Mouse (Mus musculus) forebrain, embryonic 11.5 days (tissue): ENCODE results near the gene Thra. TPM values are rescaled to one million over a fixed set of nuclear protein-coding genes. Genes with fewer than 3 reads are reported as not detected.
A peak's percentile ranks its signal among the peaks of the same experiment; 100 is the strongest.

ENCODE experiments used
- ATAC-seq: fragments of 200-750 bp; cut with Nextera tagmentation; replicated peaks from 2 replicates; pipeline ENCODE4 v1.8.0; 2017; ENCODE audit warnings: moderate TSS enrichment; ENCODE audit not compliant: low FRiP score
- DNase-seq: peaks from one replicate; pipeline ENCODE4 v3.0.0-alpha.2; 2017; ENCODE audit warnings: low spot score
- H3K27ac ChIP-seq: fragments of 300-500 bp; sonication (generic); 2 replicates; pipeline ENCODE4 v1.5.1; 2014; ENCODE audit warnings: low read depth, low read length
- H3K27me3 ChIP-seq: fragments of 300-500 bp; sonication (generic); 2 replicates; pipeline ENCODE4 v1.6.1; 2014; ENCODE audit warnings: mild to moderate bottlenecking, low read length, mixed read lengths; ENCODE audit not compliant: control insufficient read depth, insufficient read depth
- H3K36me3 ChIP-seq: fragments of 300-500 bp; sonication (generic); 2 replicates; pipeline ENCODE4 v1.6.1; 2014; ENCODE audit warnings: mild to moderate bottlenecking, low read length, moderate library complexity, mixed read lengths; ENCODE audit not compliant: control insufficient read depth, insufficient read depth
- H3K4me1 ChIP-seq: fragments of 300-500 bp; sonication (generic); replicated peaks from 2 replicates; pipeline ENCODE4 v1.6.1; 2014; ENCODE audit warnings: low read length, mixed read lengths; ENCODE audit not compliant: control insufficient read depth, insufficient read depth
- H3K4me2 ChIP-seq: fragments of 300-500 bp; sonication (generic); 2 replicates; pipeline ENCODE4 v1.6.1; 2014; ENCODE audit warnings: low read depth, mild to moderate bottlenecking, low read length, moderate library complexity, mixed read lengths; ENCODE audit not compliant: severe bottlenecking
- H3K4me3 ChIP-seq: fragments of 300-500 bp; sonication (generic); 2 replicates; pipeline ENCODE4 v1.5.1; 2014; ENCODE audit warnings: low read depth, low read length
- H3K9ac ChIP-seq: fragments of 300-500 bp; sonication (generic); 2 replicates; pipeline ENCODE4 v1.6.1; 2014; ENCODE audit warnings: low read length
- H3K9me3 ChIP-seq: fragments of 300-500 bp; sonication (generic); 2 replicates; pipeline ENCODE4 v1.6.1; 2016; ENCODE audit warnings: low read length, mixed read lengths; ENCODE audit not compliant: control insufficient read depth
- WGBS: fragments of 180-500 bp; shearing (Covaris S2); extraction: QIAGEN DNeasy Blood & Tissue Kit; methylation state at CpG from one replicate; pipeline ENCODE4 v1.1.7; 2014; 5-methylcytosine and 5-hydroxymethylcytosine counted together
- polyA plus RNA-seq: library from polyadenylated mRNA; unstranded; fragments of >200 nt; fragmentation: Nextera tagmentation; extraction: Ambion mirVana; gene quantifications from 2 replicates; pipeline ENCODE4 v1.2.1, GENCODE M21; 2014

The Thra gene
- polyA plus RNA-seq, 1 experiment from 2014 or later, result 35.9 TPM

DNA sequence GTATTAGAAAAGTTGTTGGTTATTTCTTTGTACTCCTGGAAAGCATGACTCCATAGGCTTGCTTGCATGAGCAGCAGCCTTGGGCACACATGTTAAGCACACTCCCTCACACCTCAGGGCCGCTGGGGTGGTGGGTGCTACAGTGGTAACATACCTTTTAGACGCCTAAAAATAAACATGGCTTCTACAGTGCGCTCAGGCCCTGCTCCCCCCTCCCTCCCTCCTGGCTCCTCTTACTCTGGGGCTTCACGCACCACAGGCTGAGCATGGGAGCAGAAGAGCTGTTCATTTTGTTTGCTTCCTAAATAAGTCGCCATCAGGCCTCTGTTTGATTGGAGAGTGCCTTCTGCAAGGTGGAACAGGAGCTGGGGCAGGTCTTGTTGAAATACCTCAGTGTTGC is 56.9 kb downstream of the Thra start:
- Histone ChIP-seq H3K4me1 (peaks cover 11% of the 10 kb centered on the region), H3K36me3 (peaks cover 5% of the 10 kb centered on the region; the same call in 1 of the 2 replicates), H3K27me3 (no peaks in the 10 kb centered on the region), H3K9me3 (no peaks in the 10 kb centered on the region), H3K27ac (no peak overlapping the region), H3K4me3 (peak overlapping the region; percentile 100), H3K4me2 (peak overlapping the region; percentile 90), H3K9ac (peak overlapping the region; percentile 100)
- DNase-seq, result no peak
- whole genome bisulfite sequencing, result 16% methylated on average over 5 of the region's 5 CpGs
- ATAC-seq, result no peak

DNA sequence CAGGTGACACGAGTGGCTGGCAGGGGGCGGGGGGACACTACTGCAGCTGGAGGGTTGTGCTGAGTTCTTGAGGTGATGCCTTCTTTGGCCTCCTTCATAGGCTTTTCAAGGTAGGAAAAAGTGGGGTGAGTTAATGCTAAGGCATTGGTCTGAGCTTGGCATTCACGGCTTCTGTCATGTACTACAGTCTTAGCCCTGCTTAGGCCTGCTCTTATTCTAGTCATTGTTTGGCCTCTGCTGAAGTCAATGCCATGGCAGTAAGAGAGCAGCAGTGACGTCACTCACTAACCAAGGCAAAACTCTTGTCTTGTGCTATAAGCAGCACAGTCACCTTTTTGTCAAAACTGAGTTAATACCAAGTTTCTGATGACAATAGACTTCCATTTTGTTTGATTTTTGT is 57.5 kb downstream of the Thra start:
- Histone ChIP-seq H3K9ac (no peak overlapping the region), H3K36me3 (peaks cover 5% of the 10 kb centered on the region; the same call in 1 of the 2 replicates), H3K27me3 (no peaks in the 10 kb centered on the region), H3K27ac (no peak overlapping the region), H3K9me3 (no peaks in the 10 kb centered on the region), H3K4me2 (peak overlapping the region; percentile 90), H3K4me1 (peaks cover 11% of the 10 kb centered on the region), H3K4me3 (peak overlapping the region; percentile 100)
- WGBS, result 53% methylated on average over 4 of the region's 4 CpGs
- DNase-seq, result no peak
- ATAC-seq, result no peak

DNA sequence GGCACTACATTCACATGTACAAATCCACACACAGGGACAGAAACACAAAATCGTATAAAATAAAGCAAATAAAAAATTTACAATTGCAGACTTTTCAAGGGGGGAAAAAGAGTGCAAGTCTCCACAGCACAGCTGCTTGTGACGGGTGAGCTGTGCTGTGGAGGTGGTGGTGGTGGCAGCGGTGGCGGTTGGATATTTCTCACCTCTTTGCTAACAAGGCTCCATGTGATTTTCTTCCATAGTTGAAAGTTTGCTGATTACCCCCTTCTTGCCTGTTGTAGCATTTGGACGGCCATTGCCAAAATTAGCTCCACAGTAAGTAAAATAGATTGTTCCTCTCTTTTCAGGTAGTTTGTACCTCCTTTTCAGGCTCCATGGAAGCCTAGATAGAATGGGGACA is 64.2 kb downstream of the Thra start, which contains the start of gene Casc3:
Casc3 (plus strand) TSS at position 301 of the 400 bp plus-strand sequence.
- DNase-seq, result no peak
- Histone ChIP-seq H3K27me3 (no peaks in the 10 kb centered on the region), H3K36me3 (peaks cover 13% of the 10 kb centered on the region), H3K9ac (no peak within 1 kb of the TSS), H3K4me2 (no peak within 1 kb of the TSS), H3K4me1 (no peaks in the 10 kb centered on the region; the same call in 1 of the 2 replicates), H3K9me3 (no peaks in the 10 kb centered on the region), H3K27ac (no peak within 1 kb of the TSS), H3K4me3 (no peak within 1 kb of the TSS)
- no peak for ATAC-seq
- WGBS, result 93% methylated on average over 5 of the region's 5 CpGs

DNA sequence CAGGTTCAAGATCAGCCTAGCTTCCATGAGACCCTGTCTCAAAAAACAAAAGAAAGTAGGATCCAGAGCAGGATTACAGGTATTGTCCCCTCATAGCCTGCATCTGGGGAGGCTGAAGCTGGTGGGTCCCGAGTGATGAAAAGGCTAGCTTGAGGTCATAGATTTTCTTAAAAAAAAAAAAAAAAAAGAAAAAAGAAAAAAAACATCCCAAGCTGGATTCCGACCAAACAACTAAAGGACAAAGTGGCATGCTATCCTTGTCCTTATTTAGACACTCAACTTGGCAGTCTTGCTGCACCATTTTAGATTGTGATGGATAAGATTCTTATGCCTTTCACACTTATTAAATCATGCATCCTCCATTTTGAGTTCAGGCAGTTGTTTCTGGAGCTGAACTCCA is 68.0 kb downstream of the Thra start:
- H3K27me3 ChIP-seq, result no peaks in the 10 kb centered on the region
- no peak overlapping the region for H3K27ac ChIP-seq
- H3K4me2 ChIP-seq, result no peak overlapping the region
- H3K9ac ChIP-seq, result no peak overlapping the region
- WGBS, result 74% methylated on average over 2 of the region's 2 CpGs
- H3K4me1 ChIP-seq, result peaks cover 3% of the 10 kb centered on the region; the same call in 1 of the 2 replicates
- ATAC-seq (no peak), DNase-seq (no peak)
- no peaks in the 10 kb centered on the region for H3K9me3 ChIP-seq
- no peak overlapping the region for H3K4me3 ChIP-seq
- H3K36me3 ChIP-seq, result peaks cover 8% of the 10 kb centered on the region

DNA sequence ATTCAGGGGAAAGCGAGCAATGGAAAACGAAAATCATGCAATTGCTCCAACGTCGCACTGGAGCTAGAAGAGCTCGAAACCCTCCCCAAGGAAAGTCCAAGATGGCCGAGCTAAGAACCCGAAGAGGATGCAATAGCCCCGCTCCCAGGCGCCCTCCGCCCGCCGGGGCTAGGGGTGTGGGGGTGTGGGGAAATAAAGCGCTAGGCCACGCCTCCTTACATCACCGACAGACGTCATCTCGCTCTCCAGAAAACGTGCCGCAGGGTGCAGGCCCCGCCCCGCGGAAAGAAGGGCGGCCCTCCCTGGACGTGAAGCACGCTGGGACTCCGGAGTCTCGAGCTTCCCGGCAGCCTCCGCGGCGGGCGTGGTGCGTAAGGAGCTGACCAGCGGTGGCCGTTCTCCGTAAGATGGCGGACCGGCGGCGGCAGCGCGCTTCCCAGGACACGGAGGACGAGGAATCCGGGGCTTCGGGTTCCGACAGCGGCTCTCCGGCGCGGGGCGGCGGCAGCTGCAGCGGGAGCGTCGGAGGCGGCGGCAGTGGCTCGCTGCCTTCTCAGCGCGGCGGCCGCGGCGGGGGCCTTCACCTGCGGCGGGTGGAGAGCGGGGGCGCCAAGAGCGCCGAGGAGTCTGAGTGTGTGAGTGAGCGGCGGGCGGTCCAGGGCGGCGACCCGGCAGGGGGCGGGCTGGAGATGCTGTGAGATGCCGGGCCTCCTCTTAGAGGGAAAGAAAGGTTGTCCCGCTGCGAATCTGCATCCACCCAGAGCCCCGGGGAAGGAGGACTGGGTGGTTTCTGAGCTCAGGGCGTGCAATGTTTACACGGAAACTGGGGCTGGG is 69.2 kb downstream of the Thra start:
- H3K4me3 ChIP-seq, result peak overlapping the region; percentile 90
- H3K9ac ChIP-seq, result peak overlapping the region; percentile 93
- peak overlapping the region; percentile 78 for H3K4me2 ChIP-seq
- peaks cover 5% of the 10 kb centered on the region for H3K36me3 ChIP-seq
- under 1% methylated on average over 80 of the region's 84 CpGs for WGBS
- H3K9me3 ChIP-seq, result no peaks in the 10 kb centered on the region
- peak overlapping the region; percentile 95 for H3K27ac ChIP-seq
- peaks cover 3% of the 10 kb centered on the region; the same call in 1 of the 2 replicates for H3K4me1 ChIP-seq
- DNase-seq (peak; percentile 99), ATAC-seq (peak; percentile 99)
- H3K27me3 ChIP-seq, result no peaks in the 10 kb centered on the region

DNA sequence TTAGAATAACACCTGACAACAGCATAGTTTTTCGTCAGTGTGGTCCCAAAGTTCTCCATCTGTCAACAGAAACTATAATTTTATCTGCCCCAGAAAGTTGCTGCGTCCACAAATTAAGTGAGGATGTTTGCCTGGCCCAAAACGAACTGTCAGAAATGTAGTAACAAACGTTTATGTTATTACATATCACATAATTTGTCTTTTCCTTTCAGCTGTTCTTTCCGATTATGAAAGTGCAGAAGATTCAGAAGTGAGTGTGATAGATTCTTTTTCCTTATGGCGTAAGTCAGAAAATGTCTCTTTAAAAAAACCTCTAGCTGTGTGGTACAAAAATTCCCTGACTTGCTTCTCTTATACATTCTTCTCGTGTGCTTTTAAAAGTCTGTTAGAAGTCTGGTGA is 70.2 kb downstream of the Thra start:
- 85% methylated on average over 7 of the region's 7 CpGs for WGBS
- peaks cover 5% of the 10 kb centered on the region for H3K36me3 ChIP-seq

DNA sequence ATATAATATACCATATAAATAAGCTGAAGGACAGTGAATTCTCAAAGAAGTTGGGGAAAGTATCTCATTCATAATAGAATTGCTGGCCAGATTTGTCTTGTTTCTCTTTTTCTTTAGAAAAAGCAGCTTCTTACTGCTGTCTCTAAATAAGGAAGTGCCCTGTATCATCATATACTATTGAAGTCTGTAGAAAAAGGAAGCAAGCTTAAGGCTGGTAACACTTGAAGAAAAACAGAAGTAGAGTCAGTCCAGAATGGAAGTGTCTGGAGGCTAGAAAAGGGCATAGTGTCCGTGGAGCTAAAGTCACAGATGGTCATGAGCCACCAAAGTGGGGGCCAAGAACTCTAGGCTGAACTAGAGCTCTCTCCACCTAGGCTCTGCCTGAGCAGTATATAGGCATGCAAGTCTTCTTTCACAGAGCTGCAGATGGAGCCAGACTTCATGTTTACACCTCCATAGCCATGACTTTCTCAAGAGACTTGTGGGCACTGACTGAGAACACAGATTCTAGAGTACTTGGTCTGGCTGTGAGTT is 76.3 kb downstream of the Thra start:
- H3K9me3 ChIP-seq, result no peaks in the 10 kb centered on the region
- no peak for DNase-seq
- 96% methylated on average over 1 of the region's 1 CpGs for WGBS
- H3K27ac ChIP-seq, result no peak overlapping the region
- H3K4me3 ChIP-seq, result no peak overlapping the region
- H3K4me1 ChIP-seq, result no peaks in the 10 kb centered on the region
- ATAC-seq, result no peak
- H3K4me2 ChIP-seq, result no peak overlapping the region
- no peaks in the 10 kb centered on the region for H3K27me3 ChIP-seq
- H3K9ac ChIP-seq, result no peak overlapping the region
- peaks cover 23% of the 10 kb centered on the region for H3K36me3 ChIP-seq

More for the DNA sequence above, 70.2 kb downstream of the Thra start:
- H3K4me3 ChIP-seq, result peak overlapping the region; percentile 90
- ATAC-seq (no peak), DNase-seq (no peak)
- no peak overlapping the region for H3K27ac ChIP-seq
- no peaks in the 10 kb centered on the region for H3K27me3 ChIP-seq
- H3K4me1 ChIP-seq, result peaks cover 3% of the 10 kb centered on the region; the same call in 1 of the 2 replicates
- H3K9ac ChIP-seq, result peak overlapping the region; percentile 93; the same call in 1 of the 2 replicates
- no peaks in the 10 kb centered on the region for H3K9me3 ChIP-seq
- H3K4me2 ChIP-seq, result peak overlapping the region; percentile 78
